13 mouse cellular contexts compared by ENCODE assay signal in the genomic region with DNA sequence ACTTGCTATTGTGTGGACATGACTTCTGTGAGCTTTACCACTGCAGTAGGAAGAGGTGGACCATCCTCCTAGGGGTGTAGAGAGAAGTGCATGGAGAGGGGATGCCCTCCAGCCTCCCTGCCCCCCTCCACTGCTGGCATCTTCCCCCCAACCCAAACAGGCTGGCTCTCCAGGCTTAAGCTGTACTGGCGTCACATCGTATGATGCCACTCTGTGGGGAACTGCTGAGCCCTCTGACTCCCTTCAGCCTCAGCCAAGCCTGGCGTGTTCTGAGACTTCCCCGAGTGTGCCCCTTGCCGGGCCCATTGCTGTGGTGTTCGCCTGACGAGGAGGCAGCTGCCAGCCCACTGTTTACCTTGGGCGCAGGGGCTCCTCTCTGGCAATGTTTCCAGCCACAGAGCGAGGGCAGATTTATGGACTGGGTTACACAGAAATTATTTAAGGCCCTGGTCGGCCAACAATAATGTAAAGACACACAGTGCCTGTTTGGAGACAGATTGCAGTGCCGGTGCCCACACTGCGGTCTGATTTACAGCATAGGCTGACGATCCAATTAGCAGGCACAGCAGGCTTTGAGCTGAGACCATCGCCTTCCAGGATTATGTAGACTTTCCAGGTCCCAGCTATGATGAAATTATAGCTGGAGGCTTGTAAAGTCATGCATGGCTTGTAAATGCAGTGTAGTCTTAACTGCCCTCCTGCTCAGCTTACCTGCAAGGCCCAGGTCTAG.
DNase-seq lines count a peak whose midpoint lies in the region; ATAC-seq and TF ChIP-seq lines count a peak whose summit lies in the region.
"Had no signal": no experiment of that assay in that cellular context is flagged by ENCODE, and none has a peak within 500 bp of the region (broad histone marks: within the 10 kb centered on the region; RNA-seq: fewer than 3 reads in every experiment).

No protein-coding gene starts in this region.

- peaks cover 7% of the 10 kb centered on the region; the same call in 1 of the 2 replicates for H3K27me3 ChIP-seq in midbrain, embryonic 10.5 days (ENCODE audit: low read depth, poor library complexity, severe bottlenecking)
- H3K27me3 ChIP-seq in midbrain, embryonic 11.5 days (ENCODE audit: control insufficient read depth, insufficient read depth, low read length), result no peaks in the 10 kb centered on the region
- no peaks in the 10 kb centered on the region for H3K27me3 ChIP-seq in limb, embryonic 14.5 days (ENCODE audit: control insufficient read depth, insufficient read depth, low read length)
- H3K27me3 ChIP-seq in stomach, postnatal 0 days (ENCODE audit: control insufficient read depth, insufficient read depth, low read length), result no peaks in the 10 kb centered on the region
- H3K27me3 ChIP-seq: heart, embryonic 15.5 days had no signal

- peak; percentile 27 to 45 for DNase-seq in cerebellum, postnatal 25 days
- DNase-seq in cerebellum, adult 11 months, result no peak
- DNase-seq in midbrain, embryonic 10.5 days (ENCODE audit: low spot score), result no peak
- no peak for DNase-seq in midbrain, embryonic 11.5 days (ENCODE audit: low spot score, missing footprints)
- DNase-seq in limb, embryonic 14.5 days (ENCODE audit: low spot score), result peak; percentile 63
- DNase-seq in stomach, postnatal 0 days (ENCODE audit: low spot score), result no peak
- DNase-seq in kidney, postnatal 25 days, result no peak
- no peak for DNase-seq in heart, postnatal 25 days (ENCODE audit: low spot score)
- DNase-seq: adrenal gland, postnatal 25 days; kidney, postnatal 4 days; liver had no signal

- no peaks in the 10 kb centered on the region for H3K9me3 ChIP-seq in midbrain, embryonic 10.5 days (replicated peaks)
- no peaks in the 10 kb centered on the region for H3K9me3 ChIP-seq in midbrain, embryonic 11.5 days (ENCODE audit: control insufficient read depth, low read length)
- no peaks in the 10 kb centered on the region for H3K9me3 ChIP-seq in limb, embryonic 14.5 days (ENCODE audit: control insufficient read depth, low read length)
- H3K9me3 ChIP-seq in stomach, postnatal 0 days (ENCODE audit: control insufficient read depth, low read length), result no peaks in the 10 kb centered on the region
- H3K9me3 ChIP-seq: heart, embryonic 15.5 days; megakaryocyte, embryonic 14.5 days had no signal

- TF ChIP-seq EP300 in stomach, postnatal 0 days (optimal IDR thresholded peaks at IDR 0.05), result no peak

- no peak overlapping the region for H3K4me2 ChIP-seq in midbrain, embryonic 11.5 days
- no peak overlapping the region for H3K4me2 ChIP-seq in limb, embryonic 14.5 days (replicated peaks; ENCODE audit: low read depth, low read length, severe bottlenecking)
- H3K4me2 ChIP-seq in stomach, postnatal 0 days (replicated peaks; ENCODE audit: low read depth), result no peak overlapping the region
- H3K4me2 ChIP-seq: heart, embryonic 15.5 days had no signal

- intact Hi-C loops in heart, postnatal 25 days (cut with DNase I), result no loop called here

- H3K9ac ChIP-seq in midbrain, embryonic 11.5 days (ENCODE audit: low read length), result no peak overlapping the region
- 0 out of 2 replicates have a peak overlapping the region, but pooled peaks have one; percentile 21 for H3K9ac ChIP-seq in limb, embryonic 14.5 days (ENCODE audit: low read depth, low read length, severe bottlenecking)
- no peak overlapping the region for H3K9ac ChIP-seq in stomach, postnatal 0 days (ENCODE audit: low read length)
- H3K9ac ChIP-seq: heart, embryonic 15.5 days had no signal

- ATAC-seq in midbrain, embryonic 11.5 days (ENCODE audit: low FRiP score), result no peak
- peak; percentile 79 for ATAC-seq in limb, embryonic 14.5 days (ENCODE audit: low FRiP score, low read depth)
- 0 out of 2 replicates have a peak, but pooled peaks have one; percentile 21 for ATAC-seq in stomach, postnatal 0 days (ENCODE audit: low FRiP score, low TSS enrichment)

- no peak for TF ChIP-seq CTCF in stomach, postnatal 0 days (IDR thresholded peaks at IDR 0.05; ENCODE audit: low read depth)

- H3K4me1 ChIP-seq in midbrain, embryonic 10.5 days, result peaks cover 22% of the 10 kb centered on the region
- peaks cover 4% of the 10 kb centered on the region for H3K4me1 ChIP-seq in midbrain, embryonic 11.5 days (ENCODE audit: control insufficient read depth, insufficient read depth, low read length)
- peaks cover 25% of the 10 kb centered on the region for H3K4me1 ChIP-seq in limb, embryonic 14.5 days (ENCODE audit: control insufficient read depth, insufficient read depth, low read length)
- H3K4me1 ChIP-seq in stomach, postnatal 0 days (replicated peaks; ENCODE audit: control insufficient read depth, insufficient read depth), result no peaks in the 10 kb centered on the region
- H3K4me1 ChIP-seq: megakaryocyte, embryonic 14.5 days had no signal

- WGBS in midbrain, embryonic 10.5 days, result 77% methylated on average over 14 of the region's 14 CpGs
- 79% methylated on average over 14 of the region's 14 CpGs for WGBS in midbrain, embryonic 11.5 days
- WGBS in limb, embryonic 14.5 days, result 10% methylated on average over 14 of the region's 14 CpGs
- 49% methylated on average over 14 of the region's 14 CpGs for WGBS in stomach, postnatal 0 days

- no peak overlapping the region for H3K4me3 ChIP-seq in midbrain, embryonic 10.5 days
- H3K4me3 ChIP-seq in midbrain, embryonic 11.5 days (ENCODE audit: low read depth, low read length), result no peak overlapping the region
- no peak overlapping the region for H3K4me3 ChIP-seq in limb, embryonic 14.5 days (replicated peaks; ENCODE audit: low read length)
- H3K4me3 ChIP-seq in stomach, postnatal 0 days (ENCODE audit: low read depth, low read length), result no peak overlapping the region
- H3K4me3 ChIP-seq: heart, embryonic 15.5 days; megakaryocyte, embryonic 14.5 days had no signal

- no peak for TF ChIP-seq POLR2A in limb, embryonic 14.5 days (IDR thresholded peaks at IDR 0.05; ENCODE audit: borderline replicate concordance, extremely low read depth, insufficient read depth, insufficient read length)

- H3K36me3 ChIP-seq in midbrain, embryonic 10.5 days, result no peaks in the 10 kb centered on the region
- no peaks in the 10 kb centered on the region for H3K36me3 ChIP-seq in midbrain, embryonic 11.5 days (ENCODE audit: control insufficient read depth, insufficient read depth, low read length)
- no peaks in the 10 kb centered on the region for H3K36me3 ChIP-seq in limb, embryonic 14.5 days (ENCODE audit: control insufficient read depth, insufficient read depth, low read length)
- H3K36me3 ChIP-seq in stomach, postnatal 0 days (ENCODE audit: control insufficient read depth, insufficient read depth, low read length), result no peaks in the 10 kb centered on the region
- H3K36me3 ChIP-seq: heart, embryonic 15.5 days had no signal

- H3K27ac ChIP-seq in midbrain, embryonic 10.5 days (replicated peaks), result peak overlapping the region; percentile 2; the same call in 1 of the 2 replicates
- no peak overlapping the region for H3K27ac ChIP-seq in midbrain, embryonic 11.5 days (ENCODE audit: low read depth, low read length)
- H3K27ac ChIP-seq in limb, embryonic 14.5 days (replicated peaks; ENCODE audit: low read depth, low read length), result peak overlapping the region; percentile 70
- H3K27ac ChIP-seq in stomach, postnatal 0 days (replicated peaks), result no peak overlapping the region
- H3K27ac ChIP-seq: heart, embryonic 15.5 days had no signal

Comparison
In these comparisons a context has a peak if more than half of its experiments do, and no peak if none do; other contexts are left out.
1. DNase-seq: peak in cerebellum, postnatal 25 days (2 of 2) and limb, embryonic 14.5 days (single experiment); none in cerebellum, adult 11 months (single experiment), midbrain, embryonic 10.5 days (single experiment), midbrain, embryonic 11.5 days (single experiment), stomach, postnatal 0 days (single experiment), kidney, postnatal 25 days (0 of 2) and heart, postnatal 25 days (single experiment).
2. H3K27ac ChIP-seq: peak in midbrain, embryonic 10.5 days (single experiment) and limb, embryonic 14.5 days (single experiment); none in midbrain, embryonic 11.5 days (single experiment) and stomach, postnatal 0 days (single experiment).